Mouse (Mus musculus) stomach, postnatal 0 days (tissue): ENCODE measurements around the gene Skiv2l. TPM values are rescaled to one million over a fixed set of nuclear protein-coding genes. Genes with fewer than 3 reads are reported as not detected.
"Not testable (repeated sequence)": the region's sequence is repeated elsewhere in the genome, so short reads cannot be mapped to it uniquely, and the experiment has no call there.

Experiments used
- ATAC-seq: fragments of 200-750 bp; cut with Nextera tagmentation; 2 replicates; pipeline ENCODE4 v1.8.0; 2017; ENCODE audit not compliant: low FRiP score, low TSS enrichment
- DNase-seq: peaks from one replicate; pipeline ENCODE4 v3.0.0-alpha.2; 2016; ENCODE audit warnings: low spot score
- H3K27ac ChIP-seq: fragments of 300-500 bp; sonication (generic); replicated peaks from 2 replicates; pipeline ENCODE4 v1.5.1; 2014; ENCODE audit warnings: mild to moderate bottlenecking, control low read depth
- H3K27me3 ChIP-seq: fragments of 300-500 bp; sonication (generic); 2 replicates; pipeline ENCODE4 v1.6.1; 2014; ENCODE audit warnings: low read length; ENCODE audit not compliant: control insufficient read depth, insufficient read depth
- H3K36me3 ChIP-seq: fragments of 300-500 bp; sonication (generic); 2 replicates; pipeline ENCODE4 v1.6.1; 2014; ENCODE audit warnings: low read length, mixed read lengths; ENCODE audit not compliant: control insufficient read depth, insufficient read depth
- H3K4me1 ChIP-seq: fragments of 300-500 bp; sonication (generic); replicated peaks from 2 replicates; pipeline ENCODE4 v1.6.1; 2014; ENCODE audit warnings: antibody characterized with exemption; ENCODE audit not compliant: control insufficient read depth, insufficient read depth
- H3K4me2 ChIP-seq: fragments of 300-500 bp; sonication (generic); replicated peaks from 2 replicates; pipeline ENCODE4 v1.6.1; 2014; ENCODE audit warnings: low read depth, mild to moderate bottlenecking, control low read depth, moderate library complexity
- H3K4me3 ChIP-seq: fragments of 300-500 bp; sonication (generic); 2 replicates; pipeline ENCODE4 v1.5.1; 2014; ENCODE audit warnings: low read depth, low read length, control low read depth
- H3K9ac ChIP-seq: fragments of 300-500 bp; sonication (generic); 2 replicates; pipeline ENCODE4 v1.6.1; 2014; ENCODE audit warnings: mild to moderate bottlenecking, low read length, control low read depth, mixed read lengths
- H3K9me3 ChIP-seq: fragments of 300-500 bp; sonication (generic); 2 replicates; pipeline ENCODE4 v1.6.1; 2016; ENCODE audit warnings: low read length; ENCODE audit not compliant: control insufficient read depth
- CTCF ChIP-seq: IDR thresholded peaks from 2 replicates; pipeline ENCODE4 v1.5.1; 2016; ENCODE audit warnings: antibody characterized with exemption, low read depth, mild to moderate bottlenecking, moderate library complexity
- EP300 ChIP-seq: optimal IDR thresholded peaks from 2 replicates; pipeline ENCODE3; 2016; ENCODE audit warnings: antibody characterized with exemption
- WGBS: fragments of 180-500 bp; shearing (Covaris S2); extraction: QIAGEN DNeasy Blood & Tissue Kit; methylation state at CpG from one replicate; pipeline ENCODE4 v1.1.7; 2014; 5-methylcytosine and 5-hydroxymethylcytosine counted together
- polyA plus RNA-seq: library from polyadenylated mRNA; unstranded; fragments of >200 nt; fragmentation: Nextera tagmentation; extraction: Ambion mirVana; gene quantifications from 2 replicates; pipeline ENCODE4 v1.2.1, GENCODE M21; 2015

The Skiv2l gene
- polyA plus RNA-seq, 1 experiment from 2014 or later = 22.5 TPM

DNA sequence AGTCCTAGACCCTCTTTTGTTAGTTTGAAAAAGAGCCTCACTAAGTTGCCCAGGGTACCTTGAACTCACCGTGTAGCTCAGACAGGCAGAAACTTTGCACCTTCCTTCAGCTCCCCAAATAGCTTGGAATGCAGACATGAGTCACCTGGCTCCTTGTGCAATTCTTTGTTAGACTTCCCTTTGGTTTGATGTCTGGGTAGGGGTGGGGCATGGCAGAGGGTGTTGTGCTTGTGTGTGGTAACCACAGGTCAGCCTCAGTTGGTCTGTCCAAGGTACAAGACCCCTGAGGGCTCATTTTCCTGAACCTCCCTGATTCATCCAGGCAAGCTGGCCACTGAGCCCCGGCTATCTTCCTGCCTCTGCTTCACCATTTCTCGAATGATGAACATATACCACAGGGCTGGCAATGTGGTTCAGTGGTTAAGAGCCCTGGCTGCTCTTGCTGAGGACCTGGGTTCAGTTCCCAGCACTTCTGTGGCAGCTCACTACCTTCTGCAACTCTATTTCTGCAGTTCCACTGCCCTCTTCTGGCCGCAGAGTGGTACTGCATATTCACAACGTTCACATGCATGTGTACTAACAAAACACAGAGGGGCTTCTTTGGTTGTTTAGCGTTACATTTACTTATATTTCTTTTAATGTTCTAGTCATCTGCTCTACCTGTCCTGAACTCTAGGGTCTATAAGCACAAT is 45.0 kb downstream of the Skiv2l start:
- WGBS = 74% methylated on average over 6 of the region's 6 CpGs
- no peak for DNase-seq
- Histone ChIP-seq H3K36me3 (no peaks in the 10 kb centered on the region), H3K27ac (no peak overlapping the region), H3K4me3 (no peak overlapping the region), H3K4me1 (no peaks in the 10 kb centered on the region), H3K4me2 (no peak overlapping the region), H3K9me3 (no peaks in the 10 kb centered on the region), H3K27me3 (no peaks in the 10 kb centered on the region), H3K9ac (no peak overlapping the region)
- no peak for ATAC-seq
- TF ChIP-seq CTCF (peak; percentile 60), EP300 (no peak)

DNA sequence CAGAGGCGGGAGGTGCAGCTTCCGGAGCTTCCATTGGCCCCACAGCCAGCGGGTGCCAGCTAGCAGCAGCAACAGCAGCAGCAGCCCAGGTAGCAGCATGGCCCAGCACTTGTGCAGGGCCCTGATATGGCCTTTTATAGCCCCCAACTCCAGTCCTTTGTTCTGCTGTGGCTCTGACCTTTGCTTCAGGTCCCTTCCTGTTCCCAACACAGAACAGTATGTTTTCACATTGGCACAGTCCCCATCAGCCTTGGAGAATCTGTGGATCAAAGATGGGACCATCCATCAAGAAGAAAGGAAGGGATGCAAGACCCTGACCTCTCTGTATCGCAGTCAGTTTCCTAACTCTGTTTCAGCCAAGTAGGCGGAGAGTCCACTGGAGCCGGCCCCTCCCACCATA is 45.7 kb downstream of the Skiv2l start, which contains the start of gene Cyp21a1:
TSS of gene Cyp21a1 (minus strand) at position 261 of the 400 bp plus-strand sequence.
- not testable (repeated sequence) for H3K4me3 ChIP-seq, ATAC-seq, DNase-seq, H3K9me3 ChIP-seq, H3K4me1 ChIP-seq, H3K27ac ChIP-seq, H3K4me2 ChIP-seq, H3K9ac ChIP-seq, H3K27me3 ChIP-seq, H3K36me3 ChIP-seq
- WGBS = 79% methylated on average over 3 of the region's 6 CpGs

DNA sequence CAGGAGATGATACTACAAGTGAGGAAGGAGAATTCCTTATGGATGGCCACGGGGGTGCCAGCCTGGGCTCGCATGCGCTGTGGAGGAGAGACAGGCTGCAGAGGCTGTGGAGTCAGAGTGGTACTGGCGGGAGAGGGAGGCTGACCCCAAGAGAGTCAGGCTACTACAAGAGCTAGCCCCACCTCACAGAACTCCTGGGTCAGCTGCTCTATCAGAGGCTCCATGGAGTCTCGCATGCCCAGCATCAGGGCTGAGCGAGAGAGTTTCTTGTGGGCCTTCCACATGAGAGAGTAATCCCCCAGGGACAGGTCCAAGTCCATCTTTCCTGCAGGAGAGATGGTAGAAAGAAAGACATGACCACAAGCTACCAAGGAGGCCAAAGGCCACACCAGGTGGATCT is 46.6 kb downstream of the Skiv2l start:
- WGBS = 87% methylated on average over 6 of the region's 6 CpGs

DNA sequence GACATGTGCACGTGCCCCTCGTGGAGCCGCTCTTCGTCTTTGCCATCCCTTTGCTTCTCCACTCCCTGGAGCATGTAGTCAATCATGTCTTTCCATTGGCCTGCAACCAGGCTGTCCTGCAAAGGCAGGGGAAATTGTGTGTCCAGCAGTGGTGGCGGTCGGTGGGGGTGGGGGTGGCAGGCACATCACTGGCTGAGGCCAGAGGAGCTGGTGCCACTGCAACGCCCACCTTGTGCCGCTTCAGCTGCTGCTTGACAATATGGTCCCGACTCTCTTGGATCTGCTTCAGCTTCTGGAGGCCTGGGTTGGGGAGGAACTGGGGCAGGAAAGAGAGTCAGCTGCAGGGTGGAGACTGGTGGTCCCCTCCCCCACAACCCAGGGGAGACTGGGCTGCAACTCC is 47.3 kb downstream of the Skiv2l start:
- H3K9ac ChIP-seq, H3K4me2 ChIP-seq, H3K27ac ChIP-seq, DNase-seq, H3K4me3 ChIP-seq, H3K4me1 ChIP-seq, H3K27me3 ChIP-seq, H3K9me3 ChIP-seq, ATAC-seq, H3K36me3 ChIP-seq: not testable (repeated sequence)
- 91% methylated on average over 9 of the region's 9 CpGs for WGBS

More for the DNA sequence above, 46.6 kb downstream of the Skiv2l start:
- H3K4me1 ChIP-seq, H3K27me3 ChIP-seq, DNase-seq, H3K4me2 ChIP-seq, H3K27ac ChIP-seq, H3K36me3 ChIP-seq, H3K4me3 ChIP-seq, H3K9ac ChIP-seq, ATAC-seq, H3K9me3 ChIP-seq: not testable (repeated sequence)

DNA sequence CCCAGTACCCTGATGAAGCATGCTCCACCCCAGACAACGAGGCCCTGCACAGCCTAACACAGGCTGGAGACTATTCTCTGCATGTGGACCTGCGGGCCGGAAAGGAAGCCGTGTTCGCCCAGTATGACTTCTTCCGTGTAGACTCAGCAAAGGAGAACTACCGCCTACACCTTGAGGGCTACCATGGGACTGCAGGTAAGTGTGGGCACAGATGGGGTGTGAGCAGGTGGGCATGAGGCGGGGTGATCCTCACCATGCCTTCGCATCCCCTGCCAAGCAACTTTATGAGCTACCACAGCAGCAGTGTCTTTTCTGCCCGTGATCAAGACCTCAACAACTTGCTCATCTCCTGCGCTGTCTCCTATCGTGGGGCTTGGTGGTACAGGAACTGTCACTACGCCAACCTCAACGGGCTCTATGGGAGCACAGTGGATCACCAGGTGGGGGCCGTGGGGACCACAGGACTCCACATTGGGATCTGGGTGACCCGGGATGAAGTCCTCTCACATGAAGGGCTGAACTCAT is 49.2 kb downstream of the Skiv2l start:
- not testable (repeated sequence) for H3K4me3 ChIP-seq, H3K27me3 ChIP-seq, H3K9ac ChIP-seq, H3K27ac ChIP-seq, H3K4me2 ChIP-seq, H3K4me1 ChIP-seq, ATAC-seq, H3K9me3 ChIP-seq, H3K36me3 ChIP-seq, DNase-seq
- 90% methylated on average over 16 of the region's 16 CpGs for WGBS

DNA sequence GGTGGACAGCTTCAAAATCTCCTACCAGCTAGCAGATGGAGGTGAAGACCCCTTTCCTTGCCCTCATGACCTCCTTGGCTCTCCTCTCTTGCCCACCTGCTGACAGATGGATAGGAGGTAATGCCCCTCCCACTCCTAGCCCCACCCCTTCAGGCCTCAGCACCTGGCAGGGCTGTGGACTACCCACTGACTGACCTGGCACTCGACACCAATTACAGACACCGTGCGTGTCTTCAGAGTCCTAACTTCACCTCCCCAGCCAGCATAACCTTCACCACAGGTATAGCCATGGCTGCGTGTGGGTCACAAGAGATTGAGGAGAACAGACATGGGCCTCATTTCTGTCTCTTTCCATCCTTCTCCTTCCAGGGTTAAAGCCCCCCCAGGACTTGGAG is 50.5 kb downstream of the Skiv2l start:
- H3K27ac ChIP-seq = no peak overlapping the region
- no peak overlapping the region for H3K9ac ChIP-seq
- H3K27me3 ChIP-seq = no peaks in the 10 kb centered on the region
- WGBS = 90% methylated on average over 4 of the region's 4 CpGs
- TF ChIP-seq CTCF (no peak), EP300 (no peak)
- H3K9me3 ChIP-seq = no peaks in the 10 kb centered on the region
- no peak overlapping the region for H3K4me3 ChIP-seq
- H3K4me2 ChIP-seq = no peak overlapping the region
- no peak for DNase-seq
- no peak for ATAC-seq
- no peaks in the 10 kb centered on the region for H3K4me1 ChIP-seq
- H3K36me3 ChIP-seq = no peaks in the 10 kb centered on the region
